Mouse (Mus musculus) hindbrain, embryonic 13.5 days (tissue): Measurements from ENCODE around the gene Car5a. TPM values are rescaled to one million over a fixed set of nuclear protein-coding genes. Genes with fewer than 3 reads are reported as not detected.
A peak's percentile ranks its signal among the peaks of the same experiment; 100 is the strongest.

Experiments used
- ATAC-seq: fragments of 200-750 bp; cut with Nextera tagmentation; 2 replicates; pipeline ENCODE4 v1.8.0; 2017; ENCODE audit warnings: moderate TSS enrichment; ENCODE audit not compliant: low FRiP score
- H3K27ac ChIP-seq: fragments of 300-500 bp; sonication (generic); 2 replicates; pipeline ENCODE4 v1.5.1; 2015; ENCODE audit warnings: inconsistent platforms, mild to moderate bottlenecking, moderate library complexity
- H3K27me3 ChIP-seq: fragments of 300-500 bp; sonication (generic); 2 replicates; pipeline ENCODE4 v1.6.1; 2015; ENCODE audit warnings: mild to moderate bottlenecking, inconsistent platforms
- H3K36me3 ChIP-seq: fragments of 300-500 bp; sonication (generic); 2 replicates; pipeline ENCODE4 v1.6.1; 2015; ENCODE audit warnings: mild to moderate bottlenecking, inconsistent platforms
- H3K4me1 ChIP-seq: fragments of 300-500 bp; sonication (generic); replicated peaks from 2 replicates; pipeline ENCODE4 v1.6.1; 2015; ENCODE audit warnings: inconsistent platforms
- H3K4me2 ChIP-seq: fragments of 300-500 bp; sonication (generic); 2 replicates; pipeline ENCODE4 v1.6.1; 2015; ENCODE audit warnings: inconsistent platforms, mild to moderate bottlenecking, moderate library complexity
- H3K4me3 ChIP-seq: fragments of 300-500 bp; sonication (generic); 2 replicates; pipeline ENCODE4 v1.5.1; 2015; ENCODE audit warnings: mild to moderate bottlenecking, inconsistent platforms
- H3K9ac ChIP-seq: fragments of 300-500 bp; sonication (generic); 2 replicates; pipeline ENCODE4 v1.6.1; 2015; ENCODE audit warnings: mild to moderate bottlenecking, inconsistent platforms
- H3K9me3 ChIP-seq: fragments of 300-500 bp; sonication (generic); 2 replicates; pipeline ENCODE4 v1.6.1; 2016; ENCODE audit warnings: inconsistent platforms
- WGBS: fragments of 180-500 bp; shearing (Covaris S2); methylation state at CpG from one replicate; pipeline ENCODE4 v1.1.7; 2015; 5-methylcytosine and 5-hydroxymethylcytosine counted together
- polyA plus RNA-seq: library from polyadenylated mRNA; unstranded; fragments of >200 nt; fragmentation: Nextera tagmentation; extraction: Ambion mirVana; gene quantifications from 2 replicates; pipeline ENCODE4 v1.2.1, GENCODE M21; 2015

The Car5a gene
- polyA plus RNA-seq, 1 experiment from 2014 or later, result 0.43 TPM

GRCm38 (mm10) chr8:121943057-121943540 is 1.6 kb downstream of the Car5a start:
- no peak overlapping the region for H3K27ac ChIP-seq
- peaks cover 14% of the 10 kb centered on the region for H3K4me1 ChIP-seq
- H3K36me3 ChIP-seq, result no peaks in the 10 kb centered on the region
- no peak overlapping the region for H3K4me2 ChIP-seq
- ATAC-seq, result no peak
- H3K27me3 ChIP-seq, result no peaks in the 10 kb centered on the region
- H3K9ac ChIP-seq, result no peak overlapping the region
- 61% methylated on average over 2 of the region's 2 CpGs for WGBS
- no peak overlapping the region for H3K4me3 ChIP-seq
- H3K9me3 ChIP-seq, result no peaks in the 10 kb centered on the region

GRCm38 (mm10) chr8:121938732-121939131 is 6.0 kb downstream of the Car5a start:
- H3K9ac ChIP-seq, result no peak overlapping the region
- 90% methylated on average over 7 of the region's 7 CpGs for WGBS
- no peak overlapping the region for H3K27ac ChIP-seq
- H3K4me1 ChIP-seq, result peaks cover 32% of the 10 kb centered on the region
- H3K4me3 ChIP-seq, result no peak overlapping the region
- H3K9me3 ChIP-seq, result no peaks in the 10 kb centered on the region
- no peaks in the 10 kb centered on the region for H3K36me3 ChIP-seq
- no peaks in the 10 kb centered on the region for H3K27me3 ChIP-seq
- ATAC-seq, result no peak
- H3K4me2 ChIP-seq, result no peak overlapping the region

- no peaks in the 10 kb centered on the region for H3K36me3 ChIP-seq
- 66% methylated on average over 14 of the region's 14 CpGs for WGBS
- H3K9ac ChIP-seq, result peak overlapping the region; percentile 43; the same call in 1 of the 2 replicates
- peaks cover 40% of the 10 kb centered on the region for H3K4me1 ChIP-seq
- no peaks in the 10 kb centered on the region for H3K9me3 ChIP-seq
- no peak for ATAC-seq
- no peaks in the 10 kb centered on the region for H3K27me3 ChIP-seq
- no peak overlapping the region for H3K4me2 ChIP-seq
- peak overlapping the region; percentile 90; the same call in 1 of the 2 replicates for H3K27ac ChIP-seq
- H3K4me3 ChIP-seq, result no peak overlapping the region
Observed at GRCm38 (mm10) chr8:121936391-121936790, 8.3 kb downstream of the Car5a start.

GRCm38 (mm10) chr8:121935341-121936294 is 9.1 kb downstream of the Car5a start:
- H3K27me3 ChIP-seq, result no peaks in the 10 kb centered on the region
- H3K4me1 ChIP-seq, result peaks cover 40% of the 10 kb centered on the region
- H3K27ac ChIP-seq, result peak overlapping the region; percentile 90
- H3K9ac ChIP-seq, result peak overlapping the region; percentile 56; the same call in 1 of the 2 replicates
- H3K36me3 ChIP-seq, result no peaks in the 10 kb centered on the region
- no peak overlapping the region for H3K4me3 ChIP-seq
- peak; percentile 88 for ATAC-seq
- H3K4me2 ChIP-seq, result peak overlapping the region; percentile 25
- WGBS, result 36% methylated on average over 12 of the region's 12 CpGs
- no peaks in the 10 kb centered on the region for H3K9me3 ChIP-seq

GRCm38 (mm10) chr8:121934923-121935322 is 9.8 kb downstream of the Car5a start:
- Histone ChIP-seq H3K4me1 (peaks cover 40% of the 10 kb centered on the region), H3K4me2 (peak overlapping the region; percentile 25), H3K4me3 (no peak overlapping the region)

GRCm38 (mm10) chr8:121934506-121934905 is 10.2 kb downstream of the Car5a start:
- 34% methylated on average over 4 of the region's 4 CpGs for WGBS
- Histone ChIP-seq H3K4me1 (peaks cover 40% of the 10 kb centered on the region), H3K27me3 (no peaks in the 10 kb centered on the region), H3K4me2 (no peak overlapping the region), H3K27ac (peak overlapping the region; percentile 90), H3K9ac (no peak overlapping the region), H3K36me3 (no peaks in the 10 kb centered on the region), H3K9me3 (no peaks in the 10 kb centered on the region), H3K4me3 (no peak overlapping the region)
- 0 out of 2 replicates have a peak, but pooled peaks have one; percentile 9 for ATAC-seq

More at GRCm38 (mm10) chr8:121934923-121935322, 9.8 kb downstream of the Car5a start:
- 0 out of 2 replicates have a peak overlapping the region, but pooled peaks have one; percentile 56 for H3K9ac ChIP-seq
- no peaks in the 10 kb centered on the region for H3K9me3 ChIP-seq
- ATAC-seq, result peak; percentile 49
- peak overlapping the region; percentile 90 for H3K27ac ChIP-seq
- no peaks in the 10 kb centered on the region for H3K27me3 ChIP-seq
- no peaks in the 10 kb centered on the region for H3K36me3 ChIP-seq

- no peaks in the 10 kb centered on the region for H3K36me3 ChIP-seq
- no peak for ATAC-seq
- H3K4me3 ChIP-seq, result no peak overlapping the region
- WGBS, result 83% methylated on average over 14 of the region's 14 CpGs
- H3K4me1 ChIP-seq, result peaks cover 40% of the 10 kb centered on the region
- no peaks in the 10 kb centered on the region for H3K27me3 ChIP-seq
- peak overlapping the region; percentile 8; the same call in 1 of the 2 replicates for H3K9ac ChIP-seq
- H3K27ac ChIP-seq, result no peak overlapping the region
- no peaks in the 10 kb centered on the region for H3K9me3 ChIP-seq
- H3K4me2 ChIP-seq, result no peak overlapping the region
Observed at GRCm38 (mm10) chr8:121932668-121933520, 11.8 kb downstream of the Car5a start.

- Histone ChIP-seq H3K27ac (no peak overlapping the region), H3K4me3 (no peak overlapping the region), H3K9ac (peak overlapping the region; percentile 8; the same call in 1 of the 2 replicates), H3K9me3 (no peaks in the 10 kb centered on the region), H3K4me2 (no peak overlapping the region), H3K27me3 (no peaks in the 10 kb centered on the region), H3K36me3 (no peaks in the 10 kb centered on the region), H3K4me1 (peaks cover 40% of the 10 kb centered on the region)
- ATAC-seq, result no peak
- WGBS, result 74% methylated on average over 12 of the region's 12 CpGs
Observed at GRCm38 (mm10) chr8:121932026-121932667, 12.6 kb downstream of the Car5a start.

- WGBS, result 87% methylated on average over 7 of the region's 7 CpGs
- H3K4me2 ChIP-seq, result no peak overlapping the region
- no peak overlapping the region for H3K27ac ChIP-seq
- peaks cover 35% of the 10 kb centered on the region for H3K4me1 ChIP-seq
- no peak overlapping the region for H3K4me3 ChIP-seq
- no peaks in the 10 kb centered on the region for H3K9me3 ChIP-seq
- no peak overlapping the region for H3K9ac ChIP-seq
- no peak for ATAC-seq
- no peaks in the 10 kb centered on the region for H3K36me3 ChIP-seq
- H3K27me3 ChIP-seq, result no peaks in the 10 kb centered on the region
Observed at GRCm38 (mm10) chr8:121931571-121931970, 13.1 kb downstream of the Car5a start.

- Histone ChIP-seq H3K36me3 (no peaks in the 10 kb centered on the region), H3K9me3 (no peaks in the 10 kb centered on the region), H3K4me3 (no peak overlapping the region), H3K27me3 (no peaks in the 10 kb centered on the region), H3K9ac (no peak overlapping the region), H3K4me2 (no peak overlapping the region), H3K4me1 (peaks cover 20% of the 10 kb centered on the region), H3K27ac (no peak overlapping the region)
- no peak for ATAC-seq
- 94% methylated on average over 4 of the region's 4 CpGs for WGBS
Observed at GRCm38 (mm10) chr8:121930047-121930446, 14.7 kb downstream of the Car5a start.

GRCm38 (mm10) chr8:121927316-121927715 is 17.4 kb downstream of the Car5a start:
- Histone ChIP-seq H3K4me2 (no peak overlapping the region), H3K4me1 (peaks cover 4% of the 10 kb centered on the region; the same call in 1 of the 2 replicates), H3K4me3 (no peak overlapping the region), H3K27me3 (no peaks in the 10 kb centered on the region), H3K36me3 (no peaks in the 10 kb centered on the region), H3K27ac (no peak overlapping the region), H3K9ac (no peak overlapping the region), H3K9me3 (no peaks in the 10 kb centered on the region)
- 49% methylated on average over 8 of the region's 8 CpGs for WGBS
- no peak for ATAC-seq
